Mouse (Mus musculus): ENCODE data around the gene Zdhhc3. TPM values are rescaled to one million over a fixed set of nuclear protein-coding genes. Genes with fewer than 3 reads are reported as not detected.

Gene Zdhhc3
- polyA plus RNA-seq, 1 experiment from 2014 or later = 64.8 TPM

GRCm38 (mm10) chr9:123151561-123151960 is 38.6 kb upstream of the Zdhhc3 start:
- Histone ChIP-seq H3K9ac (replicated peaks; ENCODE audit: low read length) (no peak overlapping the region), H3K27me3 (ENCODE audit: control insufficient read depth, insufficient read depth, low read length) (no peaks in the 10 kb centered on the region), H3K4me1 (ENCODE audit: control insufficient read depth, insufficient read depth, low read length) (no peaks in the 10 kb centered on the region), H3K9me3 (ENCODE audit: control insufficient read depth, low read length) (no peaks in the 10 kb centered on the region), H3K4me2 (ENCODE audit: low read length) (no peak overlapping the region), H3K36me3 (ENCODE audit: control insufficient read depth, insufficient read depth, low read length) (no peaks in the 10 kb centered on the region), H3K4me3 (replicated peaks; ENCODE audit: low read depth, low read length) (no peak overlapping the region), H3K27ac (replicated peaks; ENCODE audit: low read depth, low read length) (no peak overlapping the region)
- 52% methylated on average over 1 of the region's 1 CpGs for WGBS
- ATAC-seq (ENCODE audit: low FRiP score, low TSS enrichment) (no peak), DNase-seq (no peak)

DNA sequence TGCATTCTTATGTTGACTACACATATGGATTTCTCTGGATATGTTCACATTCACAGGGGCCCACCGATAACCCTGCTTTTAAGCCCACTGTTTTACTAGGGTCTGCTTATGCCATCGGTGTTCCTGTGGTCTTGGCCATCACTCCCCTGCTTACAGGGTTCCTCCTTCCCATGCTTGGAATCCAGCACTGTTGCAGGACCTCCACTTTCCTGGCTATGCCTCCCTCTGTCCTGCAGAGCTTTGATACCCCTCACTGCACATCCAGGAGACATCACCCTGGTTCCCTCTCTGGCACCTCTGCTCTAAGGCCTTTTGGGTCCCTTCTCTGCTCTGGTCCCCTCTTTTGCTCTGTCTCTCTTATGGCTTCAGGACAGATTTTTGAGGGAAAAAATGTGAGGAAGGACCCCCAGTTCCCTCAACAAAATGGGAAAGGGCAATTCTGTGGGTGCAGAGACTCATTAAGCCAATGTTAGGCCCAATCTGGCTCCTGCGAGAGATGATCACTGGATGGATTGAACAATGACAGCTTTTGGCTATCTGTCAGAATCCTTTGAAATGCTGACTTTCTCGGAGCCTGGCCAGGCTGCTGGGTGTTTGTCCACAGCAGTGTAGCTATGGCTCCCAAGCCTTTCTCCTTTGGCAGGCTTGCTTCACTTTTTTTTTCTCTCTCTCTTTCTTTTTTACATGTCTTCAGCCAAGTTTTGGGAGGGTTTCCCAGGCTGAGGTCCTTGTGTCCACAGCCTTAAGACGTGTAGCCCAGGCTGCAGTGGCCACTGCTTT is 37.4 kb upstream of the Zdhhc3 start, which contains the start of gene Clec3b:
Gene Clec3b (plus strand): TSS at position 706 of the 780 bp plus-strand sequence.
- no peaks in the 10 kb centered on the region; the same call in 1 of the 2 replicates for H3K9me3 ChIP-seq (ENCODE audit: control insufficient read depth, low read length)
- ATAC-seq (ENCODE audit: low FRiP score, low TSS enrichment) = no peak
- 79% methylated on average over 5 of the region's 5 CpGs for WGBS
- no peak within 1 kb of the TSS for H3K4me3 ChIP-seq (replicated peaks; ENCODE audit: low read depth, low read length)
- no peaks in the 10 kb centered on the region for H3K4me1 ChIP-seq (ENCODE audit: control insufficient read depth, insufficient read depth, low read length)
- no peaks in the 10 kb centered on the region for H3K27me3 ChIP-seq (ENCODE audit: control insufficient read depth, insufficient read depth, low read length)
- no peak within 1 kb of the TSS for H3K27ac ChIP-seq (replicated peaks; ENCODE audit: low read depth, low read length)
- H3K9ac ChIP-seq (replicated peaks; ENCODE audit: low read length) = no peak within 1 kb of the TSS
- no peak for DNase-seq
- H3K36me3 ChIP-seq (ENCODE audit: control insufficient read depth, insufficient read depth, low read length) = no peaks in the 10 kb centered on the region
- H3K4me2 ChIP-seq (ENCODE audit: low read length) = no peak within 1 kb of the TSS

DNA sequence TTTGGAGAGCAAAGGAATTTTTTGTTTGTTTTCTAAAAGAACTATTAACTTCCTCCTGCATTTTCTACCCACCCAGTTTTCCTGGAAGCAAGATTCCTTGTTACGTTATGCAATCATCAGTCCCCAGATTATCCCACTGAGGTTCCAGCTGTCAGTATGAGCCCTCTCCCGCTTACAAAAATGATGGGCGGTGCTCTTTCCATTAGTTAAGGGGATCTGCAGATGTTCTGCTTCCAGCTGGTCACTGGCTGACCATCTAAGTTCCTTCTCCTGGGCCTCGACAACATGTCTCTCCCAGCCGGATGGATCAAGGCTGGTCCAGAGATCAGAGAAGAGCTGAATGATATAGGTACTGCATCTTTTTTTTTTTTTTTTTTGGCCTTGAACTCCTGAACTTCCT is 35.4 kb upstream of the Zdhhc3 start:
- Histone ChIP-seq H3K4me1 (ENCODE audit: control insufficient read depth, insufficient read depth, low read length) (no peaks in the 10 kb centered on the region), H3K4me3 (replicated peaks; ENCODE audit: low read depth, low read length) (no peak overlapping the region), H3K27me3 (ENCODE audit: control insufficient read depth, insufficient read depth, low read length) (no peaks in the 10 kb centered on the region), H3K4me2 (ENCODE audit: low read length) (no peak overlapping the region), H3K36me3 (ENCODE audit: control insufficient read depth, insufficient read depth, low read length) (no peaks in the 10 kb centered on the region), H3K27ac (replicated peaks; ENCODE audit: low read depth, low read length) (no peak overlapping the region), H3K9me3 (ENCODE audit: control insufficient read depth, low read length) (no peaks in the 10 kb centered on the region; the same call in 1 of the 2 replicates), H3K9ac (replicated peaks; ENCODE audit: low read length) (no peak overlapping the region)
- ATAC-seq (ENCODE audit: low FRiP score, low TSS enrichment) = no peak
- WGBS = 86% methylated on average over 5 of the region's 5 CpGs
- no peak for DNase-seq

GRCm38 (mm10) chr9:123139887-123140614 is 27.0 kb upstream of the Zdhhc3 start:
- Histone ChIP-seq H3K36me3 (ENCODE audit: control insufficient read depth, insufficient read depth, low read length) (peaks cover 41% of the 10 kb centered on the region), H3K4me3 (replicated peaks; ENCODE audit: low read depth, low read length) (no peak overlapping the region), H3K9ac (replicated peaks; ENCODE audit: low read length) (no peak overlapping the region), H3K4me1 (ENCODE audit: control insufficient read depth, insufficient read depth, low read length) (no peaks in the 10 kb centered on the region), H3K27ac (replicated peaks; ENCODE audit: low read depth, low read length) (0 out of 2 replicates have a peak overlapping the region, but pooled peaks have one; percentile 50), H3K27me3 (ENCODE audit: control insufficient read depth, insufficient read depth, low read length) (no peaks in the 10 kb centered on the region), H3K4me2 (ENCODE audit: low read length) (no peak overlapping the region), H3K9me3 (ENCODE audit: control insufficient read depth, low read length) (no peaks in the 10 kb centered on the region)
- WGBS = 90% methylated on average over 4 of the region's 4 CpGs
- ATAC-seq (ENCODE audit: low FRiP score, low TSS enrichment) (no peak), DNase-seq (no peak)

GRCm38 (mm10) chr9:123138891-123139474 is 26.0 kb upstream of the Zdhhc3 start:
- no peak overlapping the region for H3K4me2 ChIP-seq (ENCODE audit: low read length)
- ATAC-seq (ENCODE audit: low FRiP score, low TSS enrichment) (no peak), DNase-seq (peak; percentile 15)
- no peaks in the 10 kb centered on the region for H3K4me1 ChIP-seq (ENCODE audit: control insufficient read depth, insufficient read depth, low read length)
- WGBS = 69% methylated on average over 5 of the region's 5 CpGs
- 0 out of 2 replicates have a peak overlapping the region, but pooled peaks have one; percentile 50 for H3K27ac ChIP-seq (replicated peaks; ENCODE audit: low read depth, low read length)
- no peak overlapping the region for H3K9ac ChIP-seq (replicated peaks; ENCODE audit: low read length)
- no peaks in the 10 kb centered on the region for H3K9me3 ChIP-seq (ENCODE audit: control insufficient read depth, low read length)
- no peaks in the 10 kb centered on the region for H3K27me3 ChIP-seq (ENCODE audit: control insufficient read depth, insufficient read depth, low read length)
- H3K36me3 ChIP-seq (ENCODE audit: control insufficient read depth, insufficient read depth, low read length) = peaks cover 52% of the 10 kb centered on the region
- H3K4me3 ChIP-seq (replicated peaks; ENCODE audit: low read depth, low read length) = no peak overlapping the region

- WGBS = 92% methylated on average over 7 of the region's 7 CpGs
- peaks cover 71% of the 10 kb centered on the region for H3K36me3 ChIP-seq (ENCODE audit: control insufficient read depth, insufficient read depth, low read length)
Observed at GRCm38 (mm10) chr9:123136953-123137682, 24.1 kb upstream of the Zdhhc3 start.

GRCm38 (mm10) chr9:123132994-123133393 is 20.0 kb upstream of the Zdhhc3 start:
- no peak overlapping the region for H3K9ac ChIP-seq (replicated peaks; ENCODE audit: low read length)
- no peak for ATAC-seq (ENCODE audit: low FRiP score, low TSS enrichment)
- WGBS = 90% methylated on average over 3 of the region's 3 CpGs
- H3K9me3 ChIP-seq (ENCODE audit: control insufficient read depth, low read length) = no peaks in the 10 kb centered on the region
- DNase-seq = no peak
- no peak overlapping the region for H3K4me3 ChIP-seq (replicated peaks; ENCODE audit: low read depth, low read length)
- no peaks in the 10 kb centered on the region for H3K4me1 ChIP-seq (ENCODE audit: control insufficient read depth, insufficient read depth, low read length)
- no peak overlapping the region for H3K27ac ChIP-seq (replicated peaks; ENCODE audit: low read depth, low read length)
- H3K4me2 ChIP-seq (ENCODE audit: low read length) = no peak overlapping the region
- peaks cover 98% of the 10 kb centered on the region for H3K36me3 ChIP-seq (ENCODE audit: control insufficient read depth, insufficient read depth, low read length)
- H3K27me3 ChIP-seq (ENCODE audit: control insufficient read depth, insufficient read depth, low read length) = no peaks in the 10 kb centered on the region

More at GRCm38 (mm10) chr9:123136953-123137682, 24.1 kb upstream of the Zdhhc3 start:
- DNase-seq (no peak), ATAC-seq (ENCODE audit: low FRiP score, low TSS enrichment) (no peak)
- no peaks in the 10 kb centered on the region for H3K4me1 ChIP-seq (ENCODE audit: control insufficient read depth, insufficient read depth, low read length)
- no peak overlapping the region for H3K27ac ChIP-seq (replicated peaks; ENCODE audit: low read depth, low read length)
- H3K4me3 ChIP-seq (replicated peaks; ENCODE audit: low read depth, low read length) = no peak overlapping the region
- H3K9ac ChIP-seq (replicated peaks; ENCODE audit: low read length) = no peak overlapping the region
- no peaks in the 10 kb centered on the region for H3K27me3 ChIP-seq (ENCODE audit: control insufficient read depth, insufficient read depth, low read length)
- no peak overlapping the region for H3K4me2 ChIP-seq (ENCODE audit: low read length)
- H3K9me3 ChIP-seq (ENCODE audit: control insufficient read depth, low read length) = no peaks in the 10 kb centered on the region

DNA sequence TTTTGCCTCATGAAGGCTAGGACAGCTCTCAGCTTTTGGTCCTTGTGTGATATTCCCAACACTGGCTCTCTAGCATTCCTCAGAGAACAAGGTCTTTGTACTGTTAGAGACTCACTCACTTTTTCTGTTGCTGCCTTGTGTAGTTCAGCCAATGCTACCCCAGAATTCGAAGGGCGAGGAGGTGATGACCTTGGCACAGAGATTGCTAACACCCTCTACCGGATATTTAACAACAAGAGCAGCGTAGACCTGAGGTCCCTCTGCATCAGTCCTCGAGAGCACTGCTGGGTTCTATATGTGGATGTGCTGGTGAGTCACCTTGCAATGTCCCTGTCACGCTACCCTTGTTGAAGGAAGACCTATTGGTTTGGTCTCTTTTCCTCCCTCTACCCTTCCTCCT is 14.7 kb upstream of the Zdhhc3 start:
- WGBS = 99% methylated on average over 6 of the region's 6 CpGs
- Histone ChIP-seq H3K9ac (replicated peaks; ENCODE audit: low read length) (no peak overlapping the region), H3K9me3 (ENCODE audit: control insufficient read depth, low read length) (no peaks in the 10 kb centered on the region), H3K4me2 (ENCODE audit: low read length) (no peak overlapping the region), H3K27me3 (ENCODE audit: control insufficient read depth, insufficient read depth, low read length) (no peaks in the 10 kb centered on the region), H3K36me3 (ENCODE audit: control insufficient read depth, insufficient read depth, low read length) (peaks cover 80% of the 10 kb centered on the region), H3K27ac (replicated peaks; ENCODE audit: low read depth, low read length) (no peak overlapping the region), H3K4me3 (replicated peaks; ENCODE audit: low read depth, low read length) (no peak overlapping the region), H3K4me1 (ENCODE audit: control insufficient read depth, insufficient read depth, low read length) (no peaks in the 10 kb centered on the region)
- DNase-seq (no peak), ATAC-seq (ENCODE audit: low FRiP score, low TSS enrichment) (no peak)

Measured in midbrain, embryonic 14.5 days (tissue).